Mouse (Mus musculus) hematopoietic stem cell, adult 5-6 weeks (primary cell): ENCODE measurements around the gene Foxd2. TPM values are rescaled to one million over a fixed set of nuclear protein-coding genes. Genes with fewer than 3 reads are reported as not detected.

Source experiments
- ATAC-seq, 2 experiments: fragments of 125-278 bp in 1 of 2; replicated peaks in 1 of 2; 2 replicates each; pipeline ENCODE4 v1.8.0; 2016 to 2017; ENCODE audit warnings: inconsistent platforms in 2 of 2, mild to moderate bottlenecking in 2 of 2, moderate number of reproducible peaks in 2 of 2, low read depth in 1 of 2, moderate TSS enrichment in 1 of 2; ENCODE audit not compliant: low FRiP score in 2 of 2, poor library complexity in 2 of 2, severe bottlenecking in 2 of 2, insufficient read depth in 1 of 2, low TSS enrichment in 1 of 2
- total RNA-seq: library from RNA; stranded (forward); fragments of 172-1452, 232-1000 nt; gene quantifications from 2 replicates; pipeline ENCODE4 v1.2.3, GENCODE M21; 2017

Gene Foxd2
- total RNA-seq, result 2.8 and 2.9 TPM in 2 replicates

DNA sequence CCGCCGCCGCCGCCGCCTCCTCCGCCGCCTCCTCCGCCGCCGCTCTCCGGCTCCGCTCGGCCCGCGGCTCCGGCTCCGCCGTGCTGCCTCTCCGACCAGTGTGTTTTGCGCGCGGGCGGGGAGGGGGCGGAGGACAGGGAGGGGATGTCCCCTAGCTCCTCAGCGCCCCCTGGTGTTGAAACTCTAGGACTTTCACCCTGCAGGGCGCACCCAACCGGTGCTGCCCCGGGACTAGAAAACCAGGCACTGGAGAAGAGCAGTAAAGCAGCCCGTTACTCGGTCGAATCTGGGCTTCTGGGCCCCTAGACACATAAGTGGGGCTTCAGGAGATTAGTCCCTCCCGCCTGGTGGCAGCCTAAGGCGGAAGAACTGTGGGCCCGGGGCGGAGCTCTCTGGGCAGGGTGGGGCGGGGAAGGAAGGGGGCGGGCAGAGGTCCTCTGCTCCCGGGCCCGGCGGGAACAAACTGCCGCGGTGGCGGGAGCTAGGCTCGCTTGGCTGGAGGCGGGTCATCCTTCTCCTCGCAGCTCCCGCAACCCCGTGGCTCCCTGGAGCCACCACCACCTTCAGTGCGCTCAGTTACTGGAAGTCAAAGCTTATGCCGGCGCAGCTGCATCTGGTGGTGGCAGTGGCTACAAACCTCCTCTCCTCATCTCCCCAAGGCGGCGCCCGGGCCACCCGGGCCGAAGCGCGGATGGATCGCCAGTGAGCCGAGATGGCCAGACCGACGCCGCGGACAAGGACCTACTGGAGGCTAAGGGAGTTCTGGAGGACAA is at the start of gene Foxd2:
Gene Foxd2 (minus strand): TSS at position 45 of the 773 bp plus-strand sequence.
- ATAC-seq, result peak; percentile 78 to 86

DNA sequence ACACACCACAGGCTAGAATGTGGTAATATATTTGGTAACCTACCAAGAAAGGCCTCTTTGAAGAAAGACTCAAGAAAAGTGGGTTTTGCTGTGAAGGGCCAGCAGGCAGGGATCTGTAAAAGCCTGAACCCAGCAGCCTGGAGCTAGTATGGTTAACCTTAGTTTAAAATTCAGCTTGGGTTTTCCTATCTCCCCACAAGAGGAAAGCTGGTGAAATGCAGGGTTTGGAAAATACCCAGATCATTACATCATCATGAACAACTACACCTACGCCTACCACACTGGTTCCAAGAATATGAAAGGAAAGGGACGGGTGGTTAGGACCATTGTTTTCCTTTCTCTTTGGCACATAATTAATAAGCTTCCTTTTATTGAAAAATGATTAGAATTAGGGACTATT is 49.6 kb upstream of the Foxd2 start:
- no peak for ATAC-seq

DNA sequence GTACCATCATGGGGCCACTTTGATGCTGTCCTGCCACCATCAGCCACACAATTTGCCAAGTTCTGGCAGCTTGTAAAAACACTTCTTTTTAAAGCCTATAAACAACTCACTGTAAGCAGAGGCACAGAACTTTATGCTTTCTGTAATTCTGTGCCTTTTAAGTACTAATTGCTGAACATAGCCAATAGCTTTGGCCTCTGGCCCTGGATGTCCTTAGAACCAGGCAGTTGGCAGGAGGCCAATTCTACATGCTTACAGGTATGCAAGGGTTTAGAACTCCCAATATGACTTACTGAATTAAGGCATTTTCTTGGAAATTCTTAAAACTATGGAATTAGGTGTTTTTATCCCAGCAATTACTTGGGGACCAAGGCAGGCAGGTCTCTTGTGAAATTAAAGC is 48.7 kb upstream of the Foxd2 start:
- no peak for ATAC-seq

DNA sequence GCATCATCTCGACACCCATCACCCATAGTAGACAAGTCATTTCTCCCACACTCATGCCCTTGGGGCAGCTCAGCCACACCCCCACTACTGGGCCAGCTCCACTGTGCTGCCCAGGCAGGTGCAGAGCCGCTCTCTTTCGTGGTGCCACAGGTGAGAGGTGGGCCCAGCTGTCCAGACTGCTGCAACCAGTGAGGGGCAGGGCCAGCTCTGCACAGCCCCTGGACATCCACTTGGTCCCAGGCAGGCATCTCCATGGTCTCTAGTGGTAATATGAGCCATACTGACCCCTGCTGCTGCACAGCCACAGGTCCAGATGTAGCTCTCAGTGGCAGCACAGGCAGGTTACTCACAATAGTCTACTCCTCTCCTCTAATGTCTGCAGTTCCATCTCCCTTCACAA is 44.5 kb upstream of the Foxd2 start:
- ATAC-seq, result no peak

DNA sequence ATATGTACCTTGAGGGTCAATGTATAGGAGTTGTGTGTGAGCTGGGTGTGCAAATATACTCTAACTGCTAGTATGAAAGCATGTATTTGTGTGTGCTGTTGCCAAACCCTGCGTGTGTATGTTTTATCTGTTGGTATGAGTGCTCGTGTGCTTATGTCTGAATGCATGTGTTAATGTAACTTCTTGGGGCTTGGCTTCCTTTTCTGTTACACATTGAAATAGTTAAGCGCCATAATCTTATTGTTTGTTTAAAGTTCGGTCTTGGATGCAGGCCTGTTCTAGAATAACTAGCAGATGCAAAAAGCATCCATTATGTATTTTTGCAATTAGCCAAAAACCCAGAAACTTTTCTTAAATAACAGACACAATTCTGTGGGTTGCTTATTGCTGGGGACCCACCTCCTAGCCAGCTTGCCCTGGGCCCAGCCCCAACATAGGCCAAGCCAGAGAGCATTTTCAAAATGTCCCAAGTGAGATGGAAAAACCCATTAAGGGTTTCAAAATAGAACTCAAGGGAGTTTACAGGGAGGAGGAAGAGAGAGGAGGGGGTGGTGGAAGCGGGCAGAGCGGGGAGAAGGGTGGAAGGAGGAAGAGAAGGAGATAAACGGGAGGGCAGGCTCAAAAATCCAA is 39.3 kb upstream of the Foxd2 start:
- no peak for ATAC-seq

DNA sequence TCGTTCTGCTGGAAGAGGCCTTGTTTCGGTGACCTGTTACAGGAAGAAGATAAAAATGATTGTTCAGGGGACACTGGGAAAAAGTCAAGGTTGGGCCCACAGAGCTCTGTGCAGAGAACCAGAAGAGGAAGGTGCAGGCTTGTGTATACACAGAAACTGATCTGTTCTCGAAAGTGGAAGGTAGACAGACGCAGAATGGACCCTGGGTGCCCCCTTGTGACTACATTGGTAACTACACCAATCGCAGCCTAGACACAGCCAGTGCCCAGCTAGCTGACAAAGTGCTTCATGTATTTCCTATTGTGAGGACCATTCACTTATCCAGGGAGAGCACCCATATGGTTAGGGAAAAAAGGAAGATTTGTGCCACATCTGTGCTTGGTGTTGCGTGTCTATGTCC is 38.7 kb upstream of the Foxd2 start:
- ATAC-seq, result peak; percentile 94 to 98

DNA sequence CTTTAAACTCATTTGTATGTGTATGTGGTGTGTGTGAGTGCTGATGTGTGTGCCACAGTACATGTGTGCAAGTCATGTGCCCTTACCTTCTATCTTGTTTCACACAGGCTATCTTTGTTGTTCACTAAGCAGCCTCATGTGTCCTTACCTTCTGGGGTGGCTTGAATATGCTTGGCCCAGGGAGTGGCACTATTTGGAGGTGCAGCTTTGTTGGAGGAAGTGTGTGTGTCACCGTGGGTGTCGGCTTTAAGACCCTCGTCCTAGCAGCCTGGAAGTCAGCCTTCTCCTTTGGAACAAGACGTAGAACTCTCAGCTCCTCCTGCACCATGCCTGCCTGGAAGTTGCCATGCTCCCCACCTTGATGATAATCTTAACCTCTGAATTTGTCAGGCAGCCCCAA is 37.7 kb upstream of the Foxd2 start:
- ATAC-seq, result no peak

DNA sequence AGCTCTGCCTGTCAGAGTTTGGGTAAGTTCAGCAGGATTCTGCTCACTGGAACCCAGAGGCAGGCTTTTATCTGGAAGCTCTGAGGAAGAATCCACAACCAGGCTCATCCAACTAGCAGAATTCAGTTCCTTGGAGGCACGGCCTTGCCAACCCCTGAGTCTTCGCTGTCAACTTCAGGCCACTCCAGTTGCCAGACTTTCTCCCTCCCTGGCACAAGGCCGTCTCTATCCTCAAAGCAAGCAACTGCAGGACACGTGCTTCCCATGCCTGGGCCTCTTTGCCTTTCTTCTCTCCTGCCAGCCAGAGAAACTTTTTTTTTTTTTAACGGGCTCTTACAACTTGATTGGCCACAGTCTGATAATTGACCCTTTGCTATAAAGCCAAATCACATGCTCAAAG is 36.3 kb upstream of the Foxd2 start:
- ATAC-seq, result no peak

DNA sequence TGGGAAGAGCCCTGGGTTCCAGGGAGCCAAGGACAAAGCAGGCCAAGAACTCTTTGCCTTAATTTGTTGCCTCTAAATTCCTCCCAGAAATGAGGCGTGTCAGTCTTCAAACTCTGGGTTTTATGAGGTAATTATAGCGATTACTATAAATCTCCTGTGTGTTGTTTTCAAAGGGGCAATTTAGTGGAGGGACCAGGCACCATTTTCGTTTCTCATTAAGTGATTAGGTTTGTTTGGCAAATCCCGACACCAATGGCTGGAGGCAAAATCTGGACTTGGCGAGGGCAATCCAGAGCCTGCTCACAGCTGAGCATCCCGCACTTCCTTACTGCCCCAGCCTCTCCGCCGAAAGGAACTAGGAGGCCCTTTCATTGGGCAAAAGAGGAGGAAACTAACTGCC is 33.9 kb upstream of the Foxd2 start:
- no peak for ATAC-seq

DNA sequence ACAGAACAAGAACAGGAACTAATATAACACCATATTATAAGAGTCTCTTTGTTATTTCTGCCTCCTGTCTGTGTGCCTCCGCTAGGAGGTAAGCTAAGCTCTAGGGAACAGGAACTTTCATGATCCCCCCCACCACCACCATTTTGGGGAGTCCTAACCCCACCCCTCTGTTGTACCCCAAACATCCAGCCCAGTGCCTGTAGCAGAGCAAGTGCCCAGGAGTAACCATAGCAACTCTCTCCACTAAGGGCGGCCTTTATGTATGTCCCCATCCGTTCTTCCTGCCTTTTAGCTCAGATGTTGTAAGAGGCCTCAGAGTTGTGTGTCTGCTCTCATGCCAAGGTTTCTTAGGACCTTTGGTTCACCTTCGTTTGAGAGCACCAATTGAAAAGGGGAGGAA is 33.4 kb upstream of the Foxd2 start:
- ATAC-seq, result peak in 1 of 2 experiments; percentile 18; a peak in 1 of 4 replicates

DNA sequence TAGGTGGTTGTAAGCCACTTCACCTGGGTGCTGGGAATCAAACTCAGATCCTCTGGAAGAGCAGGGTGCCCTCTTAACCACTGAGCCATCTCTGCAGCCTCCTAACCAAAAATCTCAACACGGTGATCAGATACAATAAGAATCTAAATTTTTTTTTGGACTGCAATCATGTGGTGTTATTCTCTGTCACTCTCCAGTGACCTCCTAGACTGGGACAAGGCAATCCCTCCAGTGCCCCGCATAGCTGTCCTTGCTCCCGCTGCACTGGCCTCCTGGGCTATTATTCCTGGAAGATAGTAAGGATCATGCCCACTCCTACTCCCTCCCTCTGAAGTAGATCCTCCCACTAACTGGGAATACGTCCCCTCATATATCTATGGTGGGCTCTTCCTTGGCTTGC is 32.6 kb upstream of the Foxd2 start:
- no peak for ATAC-seq

DNA sequence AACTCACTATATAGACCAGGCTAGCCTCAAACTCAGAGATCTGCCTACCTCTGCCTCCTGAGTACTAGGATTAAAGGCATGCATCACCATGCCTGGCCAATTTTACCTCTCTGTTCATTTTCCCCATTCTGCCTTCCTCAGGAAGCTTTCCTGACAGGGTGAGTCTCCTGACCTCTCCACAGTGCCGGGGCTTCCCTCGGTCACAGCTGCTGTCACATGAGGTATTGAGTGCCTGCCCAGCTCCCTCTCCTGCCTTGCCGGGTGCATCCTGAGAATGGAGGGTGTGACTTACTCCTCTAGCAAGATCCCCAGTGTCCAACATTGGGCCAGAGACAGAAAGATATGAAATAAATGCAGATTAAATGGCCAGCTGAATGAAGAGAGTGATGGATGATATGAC is 29.6 kb upstream of the Foxd2 start:
- no peak for ATAC-seq

DNA sequence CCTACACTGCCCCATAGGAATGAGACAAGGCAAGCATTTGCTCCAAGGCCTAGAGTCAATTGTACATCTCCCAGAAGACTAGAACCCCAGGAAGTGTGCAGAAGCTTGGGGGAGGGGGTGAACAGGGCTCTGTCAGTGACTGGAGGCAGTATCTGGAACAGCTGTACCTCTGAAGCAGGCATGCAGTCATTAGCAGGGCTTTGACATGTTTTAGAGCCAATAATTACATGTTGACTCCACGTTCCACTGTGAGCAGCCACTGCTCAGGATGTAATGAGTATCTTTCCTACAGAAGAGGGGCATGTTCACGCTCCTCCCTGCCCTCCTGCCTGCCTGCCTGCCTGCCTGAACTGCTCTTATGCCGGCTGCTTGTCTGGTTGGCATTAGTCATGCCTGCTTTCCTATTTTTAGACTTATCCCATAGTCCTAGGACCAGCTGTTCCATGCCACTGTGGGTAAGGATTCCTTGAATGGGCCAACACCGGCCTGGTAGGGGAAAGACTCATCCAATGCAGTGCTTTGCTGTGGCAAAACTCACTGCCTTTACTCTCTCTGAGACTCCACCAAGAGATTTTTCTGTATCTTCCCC is 28.9 kb upstream of the Foxd2 start:
- ATAC-seq, result no peak

DNA sequence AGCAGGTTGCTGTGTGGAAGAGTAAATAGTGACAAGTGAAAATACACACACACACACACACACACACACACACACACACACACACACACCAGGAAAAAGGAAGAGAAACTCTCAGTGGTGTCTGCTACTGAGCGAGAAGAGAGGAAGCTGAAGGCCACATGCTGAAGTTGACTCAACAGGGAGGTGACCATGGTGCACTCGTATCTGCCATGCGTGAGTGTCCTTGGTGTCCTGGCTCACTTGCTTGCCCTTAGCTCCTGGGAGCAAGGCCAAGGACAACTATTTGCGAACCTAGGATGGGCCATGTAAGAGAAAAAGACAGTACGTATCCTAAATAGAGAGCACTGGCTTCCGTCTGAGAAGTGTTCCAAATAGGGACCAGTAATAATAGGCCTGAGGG is 25.5 kb upstream of the Foxd2 start:
- no peak for ATAC-seq

DNA sequence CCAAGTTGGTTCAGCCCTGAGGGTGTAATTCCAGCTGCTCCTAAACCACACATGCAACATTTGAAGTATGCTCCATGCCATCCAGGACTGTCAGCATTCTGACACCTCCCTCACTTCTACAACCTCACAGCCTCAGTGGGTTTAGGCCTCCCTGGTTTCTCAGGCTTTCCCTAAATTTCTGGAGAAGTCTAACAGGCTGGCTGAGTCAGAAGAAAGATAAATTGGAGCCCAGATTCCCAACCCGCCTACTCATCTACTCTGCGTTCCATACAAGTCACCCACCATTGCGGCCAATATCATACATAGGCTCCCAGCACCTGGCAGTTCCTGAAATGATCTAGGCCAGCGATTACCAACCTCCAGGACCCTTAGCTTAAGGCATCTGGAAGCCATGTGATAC is 24.1 kb upstream of the Foxd2 start:
- ATAC-seq, result no peak

DNA sequence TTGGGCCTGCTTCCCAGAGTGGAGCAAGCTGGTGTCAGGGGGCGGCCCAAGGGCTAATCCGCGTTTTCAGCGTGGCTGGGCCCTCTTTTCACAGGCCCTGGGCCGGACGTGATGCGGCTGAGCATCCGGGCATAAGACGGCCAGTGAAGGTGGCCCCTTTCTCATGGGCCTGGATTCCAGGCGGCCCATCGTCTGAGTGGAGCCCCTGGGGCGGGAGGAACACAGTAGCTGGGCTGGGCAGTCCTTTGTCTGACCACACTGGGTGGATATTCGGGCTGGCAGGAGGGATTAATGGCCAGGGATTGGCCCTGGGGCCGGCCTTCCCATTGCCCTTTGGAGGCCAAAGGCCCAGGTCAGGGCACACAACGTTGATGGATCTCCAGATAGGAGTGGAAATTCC is 20.5 kb upstream of the Foxd2 start:
- ATAC-seq, result no peak

DNA sequence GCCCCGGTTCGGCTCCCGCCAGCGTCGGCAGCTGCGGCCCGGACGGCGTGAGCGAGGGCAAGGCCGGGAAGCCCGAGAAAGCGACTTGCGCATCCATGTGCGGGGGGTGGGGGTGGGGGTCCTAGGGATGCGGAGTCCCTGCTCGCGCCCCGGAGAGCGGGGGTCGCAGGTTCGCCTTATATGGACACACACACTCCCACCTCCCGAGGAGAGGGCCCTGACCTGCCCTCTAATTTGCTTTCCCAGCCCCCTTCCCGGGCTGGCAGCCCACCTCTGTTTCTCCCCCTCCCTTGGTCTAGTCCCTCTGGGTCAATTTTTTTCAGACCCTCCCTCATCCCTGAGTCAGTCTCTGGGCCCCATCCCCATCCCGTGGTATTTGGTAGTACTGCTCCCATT is 17.2 kb upstream of the Foxd2 start, which contains the start of gene Foxe3:
Gene Foxe3 (minus strand): TSS at position 97 of the 396 bp plus-strand sequence.
- ATAC-seq, result no peak; a peak in 1 of 4 replicates
